Mouse (Mus musculus) heart, embryonic 12.5 days (tissue): ENCODE results near the gene Khk. TPM values are rescaled to one million over a fixed set of nuclear protein-coding genes. Genes with fewer than 3 reads are reported as not detected.
A peak's percentile ranks its signal among the peaks of the same experiment; 100 is the strongest.

Experiments
- ATAC-seq: fragments of 200-750 bp; cut with Nextera tagmentation; 2 replicates; pipeline ENCODE4 v1.8.0; 2017; ENCODE audit warnings: moderate TSS enrichment, moderate library complexity; ENCODE audit not compliant: insufficient number of reproducible peaks, low FRiP score
- H3K27ac ChIP-seq: fragments of 300-500 bp; sonication (generic); 2 replicates; pipeline ENCODE4 v1.5.1; 2016; ENCODE audit warnings: mild to moderate bottlenecking, moderate library complexity; ENCODE audit not compliant: poor library complexity, severe bottlenecking
- H3K27me3 ChIP-seq: fragments of 300-500 bp; sonication (generic); replicated peaks from 2 replicates; pipeline ENCODE4 v1.6.1; 2016; ENCODE audit warnings: mild to moderate bottlenecking, moderate library complexity
- H3K36me3 ChIP-seq: fragments of 300-500 bp; sonication (generic); 2 replicates; pipeline ENCODE4 v1.6.1; 2016; ENCODE audit warnings: mild to moderate bottlenecking, moderate library complexity
- H3K4me1 ChIP-seq: fragments of 300-500 bp; sonication (generic); replicated peaks from 2 replicates; pipeline ENCODE4 v1.6.1; 2016; ENCODE audit warnings: mild to moderate bottlenecking
- H3K4me2 ChIP-seq: fragments of 300-500 bp; sonication (generic); 2 replicates; pipeline ENCODE4 v1.6.1; 2016; ENCODE audit warnings: mild to moderate bottlenecking, moderate library complexity
- H3K4me3 ChIP-seq: fragments of 300-500 bp; sonication (generic); 2 replicates; pipeline ENCODE4 v1.5.1; 2016; ENCODE audit warnings: mild to moderate bottlenecking
- H3K9ac ChIP-seq: fragments of 300-500 bp; sonication (generic); 2 replicates; pipeline ENCODE4 v1.6.1; 2016; ENCODE audit warnings: mild to moderate bottlenecking, moderate library complexity
- H3K9me3 ChIP-seq: fragments of 300-500 bp; sonication (generic); replicated peaks from 2 replicates; pipeline ENCODE4 v1.6.1; 2016; ENCODE audit warnings: mild to moderate bottlenecking, moderate library complexity
- WGBS: fragments of 180-500 bp; shearing (Covaris S2); methylation state at CpG from one replicate; pipeline ENCODE4 v1.1.7; 2016; 5-methylcytosine and 5-hydroxymethylcytosine counted together
- polyA plus RNA-seq: library from polyadenylated mRNA; unstranded; fragments of >200 nt; fragmentation: Nextera tagmentation; extraction: Ambion mirVana; gene quantifications from 2 replicates; pipeline ENCODE4 v1.2.1, GENCODE M21; 2016

Khk gene
- polyA plus RNA-seq, 1 experiment from 2014 or later = 8.1 TPM

- Histone ChIP-seq H3K36me3 (no peaks in the 10 kb centered on the region), H3K9ac (no peak overlapping the region), H3K4me1 (0 out of 2 replicates have a peak, but pooled peaks cover 8% of the 10 kb centered on the region), H3K4me3 (no peak overlapping the region), H3K4me2 (no peak overlapping the region), H3K27me3 (peaks cover 16% of the 10 kb centered on the region), H3K9me3 (no peaks in the 10 kb centered on the region), H3K27ac (no peak overlapping the region)
- 85% methylated on average over 2 of the region's 2 CpGs for WGBS
- no peak for ATAC-seq
Observed at GRCm38 (mm10) chr5:30943004-30943403, 21.8 kb downstream of the Khk start.

GRCm38 (mm10) chr5:30944344-30944743, 23.1 kb downstream of the Khk start:
- Histone ChIP-seq H3K36me3 (no peaks in the 10 kb centered on the region), H3K4me1 (peaks cover 11% of the 10 kb centered on the region), H3K9ac (no peak overlapping the region), H3K4me3 (no peak overlapping the region), H3K9me3 (no peaks in the 10 kb centered on the region), H3K27ac (no peak overlapping the region), H3K4me2 (peak overlapping the region; percentile 89; the same call in 1 of the 2 replicates), H3K27me3 (peaks cover 16% of the 10 kb centered on the region)
- 80% methylated on average over 6 of the region's 6 CpGs for WGBS
- ATAC-seq = no peak

GRCm38 (mm10) chr5:30944956-30945781, 23.9 kb downstream of the Khk start, which contains the start of gene Cgref1:
TSS of gene Cgref1 (minus strand) at chr5:30945591.
- peak within 1 kb of the TSS; percentile 89 for H3K4me2 ChIP-seq
- H3K9ac ChIP-seq = peak within 1 kb of the TSS; percentile 64
- peaks cover 16% of the 10 kb centered on the region for H3K27me3 ChIP-seq
- WGBS = 5% methylated on average over 44 of the region's 44 CpGs
- peak; percentile 67 for ATAC-seq
- H3K9me3 ChIP-seq = no peaks in the 10 kb centered on the region
- H3K4me1 ChIP-seq = peaks cover 11% of the 10 kb centered on the region
- no peak within 1 kb of the TSS for H3K27ac ChIP-seq
- no peaks in the 10 kb centered on the region for H3K36me3 ChIP-seq
- H3K4me3 ChIP-seq = peak within 1 kb of the TSS; percentile 53

- Histone ChIP-seq H3K4me1 (peaks cover 14% of the 10 kb centered on the region), H3K4me2 (no peak overlapping the region), H3K27ac (no peak overlapping the region), H3K9me3 (no peaks in the 10 kb centered on the region), H3K9ac (no peak overlapping the region), H3K36me3 (peaks cover 20% of the 10 kb centered on the region), H3K4me3 (no peak overlapping the region), H3K27me3 (peaks cover 16% of the 10 kb centered on the region)
- no peak for ATAC-seq
- WGBS = 80% methylated on average over 5 of the region's 5 CpGs
Observed at GRCm38 (mm10) chr5:30948620-30949019, 27.4 kb downstream of the Khk start.

- peak overlapping the region; percentile 74 for H3K9ac ChIP-seq
- peak overlapping the region; percentile 34; the same call in 1 of the 2 replicates for H3K27ac ChIP-seq
- peaks cover 32% of the 10 kb centered on the region for H3K36me3 ChIP-seq
- ATAC-seq = peak; percentile 92
- H3K27me3 ChIP-seq = peaks cover 9% of the 10 kb centered on the region; the same call in 1 of the 2 replicates
- H3K9me3 ChIP-seq = no peaks in the 10 kb centered on the region
- WGBS = under 1% methylated on average over 31 of the region's 31 CpGs
- H3K4me1 ChIP-seq = peaks cover 14% of the 10 kb centered on the region
- peak overlapping the region; percentile 74 for H3K4me2 ChIP-seq
- H3K4me3 ChIP-seq = peak overlapping the region; percentile 55
Observed at GRCm38 (mm10) chr5:30949654-30950326, 28.6 kb downstream of the Khk start.

- H3K27ac ChIP-seq = no peak overlapping the region
- no peaks in the 10 kb centered on the region for H3K9me3 ChIP-seq
- ATAC-seq = no peak; the same call in 1 of the 2 replicates
Observed at GRCm38 (mm10) chr5:30950451-30950850, 29.2 kb downstream of the Khk start.

GRCm38 (mm10) chr5:30950922-30951321, 29.7 kb downstream of the Khk start:
- no peaks in the 10 kb centered on the region for H3K9me3 ChIP-seq
- peaks cover 5% of the 10 kb centered on the region; the same call in 1 of the 2 replicates for H3K27me3 ChIP-seq
- H3K4me1 ChIP-seq = peaks cover 6% of the 10 kb centered on the region
- no peak overlapping the region for H3K4me2 ChIP-seq
- ATAC-seq = no peak
- H3K4me3 ChIP-seq = no peak overlapping the region
- peaks cover 43% of the 10 kb centered on the region for H3K36me3 ChIP-seq
- 83% methylated on average over 2 of the region's 2 CpGs for WGBS
- no peak overlapping the region for H3K9ac ChIP-seq
- no peak overlapping the region for H3K27ac ChIP-seq

More at GRCm38 (mm10) chr5:30950451-30950850, 29.2 kb downstream of the Khk start:
- H3K4me1 ChIP-seq = peaks cover 8% of the 10 kb centered on the region
- peak overlapping the region; percentile 74 for H3K4me2 ChIP-seq
- H3K27me3 ChIP-seq = peaks cover 6% of the 10 kb centered on the region; the same call in 1 of the 2 replicates
- peak overlapping the region; percentile 74 for H3K9ac ChIP-seq
- H3K4me3 ChIP-seq = peak overlapping the region; percentile 55
- WGBS = 70% methylated on average over 4 of the region's 4 CpGs
- peaks cover 39% of the 10 kb centered on the region for H3K36me3 ChIP-seq

GRCm38 (mm10) chr5:30951706-30952105, 30.5 kb downstream of the Khk start:
- Histone ChIP-seq H3K4me1 (peaks cover 6% of the 10 kb centered on the region), H3K9me3 (no peaks in the 10 kb centered on the region), H3K27me3 (no peaks in the 10 kb centered on the region), H3K27ac (no peak overlapping the region), H3K36me3 (peaks cover 46% of the 10 kb centered on the region), H3K9ac (no peak overlapping the region), H3K4me2 (no peak overlapping the region), H3K4me3 (no peak overlapping the region)
- ATAC-seq = no peak
- 86% methylated on average over 6 of the region's 6 CpGs for WGBS

GRCm38 (mm10) chr5:30952551-30952950, 31.3 kb downstream of the Khk start:
- Histone ChIP-seq H3K4me1 (peaks cover 8% of the 10 kb centered on the region), H3K27ac (no peak overlapping the region), H3K9me3 (no peaks in the 10 kb centered on the region), H3K27me3 (no peaks in the 10 kb centered on the region), H3K36me3 (peaks cover 49% of the 10 kb centered on the region), H3K4me2 (no peak overlapping the region), H3K4me3 (no peak overlapping the region), H3K9ac (no peak overlapping the region)
- no peak for ATAC-seq
- 87% methylated on average over 5 of the region's 5 CpGs for WGBS

- Histone ChIP-seq H3K27ac (no peak overlapping the region), H3K4me1 (peaks cover 20% of the 10 kb centered on the region), H3K4me3 (no peak overlapping the region), H3K4me2 (no peak overlapping the region), H3K9me3 (no peaks in the 10 kb centered on the region), H3K27me3 (no peaks in the 10 kb centered on the region), H3K36me3 (peaks cover 61% of the 10 kb centered on the region), H3K9ac (no peak overlapping the region)
- ATAC-seq = no peak
- 92% methylated on average over 6 of the region's 6 CpGs for WGBS
Observed at GRCm38 (mm10) chr5:30954065-30954464, 32.8 kb downstream of the Khk start.

- Histone ChIP-seq H3K36me3 (peaks cover 61% of the 10 kb centered on the region), H3K4me1 (peaks cover 22% of the 10 kb centered on the region)
- ATAC-seq = no peak
Observed at GRCm38 (mm10) chr5:30954556-30954955, 33.3 kb downstream of the Khk start.

More at GRCm38 (mm10) chr5:30954556-30954955, 33.3 kb downstream of the Khk start:
- Histone ChIP-seq H3K9me3 (no peaks in the 10 kb centered on the region), H3K4me3 (no peak overlapping the region), H3K4me2 (no peak overlapping the region), H3K27me3 (no peaks in the 10 kb centered on the region), H3K9ac (no peak overlapping the region), H3K27ac (no peak overlapping the region)
- WGBS = 92% methylated on average over 9 of the region's 9 CpGs
